Mouse (Mus musculus): Measurements from ENCODE around the gene 2510009E07Rik.
A peak's percentile ranks its signal among the peaks of the same experiment; 100 is the strongest.

2510009E07Rik gene

DNA sequence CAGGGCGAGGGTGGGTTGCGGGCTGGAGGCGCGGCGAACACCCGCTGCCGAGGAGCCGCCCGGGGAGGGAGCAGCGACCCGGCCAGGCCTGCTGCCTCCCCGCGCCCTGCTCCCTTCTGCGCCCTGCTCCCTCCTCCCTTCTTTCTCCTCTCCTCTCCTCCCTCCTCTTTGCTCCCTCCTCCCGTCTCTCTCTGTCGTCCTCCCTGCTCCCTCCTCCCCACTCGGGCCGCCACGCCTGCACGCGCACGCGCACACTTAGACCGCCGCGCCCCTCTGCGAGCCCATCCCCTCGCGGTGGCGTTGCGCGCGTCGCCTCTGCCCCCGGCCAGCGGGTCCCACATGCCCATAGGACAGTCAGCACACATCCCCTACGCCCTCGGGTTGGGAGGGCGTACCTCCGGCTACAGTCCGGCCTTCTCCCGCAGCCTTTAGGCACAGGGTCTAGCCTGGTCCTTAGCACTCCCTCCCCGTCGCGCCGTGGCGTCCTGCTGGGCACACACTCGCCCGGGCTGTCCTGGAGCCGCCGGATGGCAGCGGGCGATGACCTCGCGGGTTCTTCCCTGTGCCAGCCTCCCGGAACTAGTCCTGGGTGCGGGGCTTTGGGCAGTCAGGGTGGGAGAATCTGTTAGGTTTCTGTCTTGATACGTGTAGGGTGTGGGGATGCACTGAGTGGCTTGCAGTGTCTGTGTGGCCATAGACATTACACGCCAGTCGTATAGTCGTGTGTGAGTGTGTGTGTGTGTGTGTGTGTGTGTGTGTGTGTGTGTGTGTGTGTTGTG, at the start of gene 2510009E07Rik:
Gene 2510009E07Rik (minus strand): TSS at position 203 of the 779 bp plus-strand sequence.
- no peak for DNase-seq (ENCODE audit: low read depth)

DNA sequence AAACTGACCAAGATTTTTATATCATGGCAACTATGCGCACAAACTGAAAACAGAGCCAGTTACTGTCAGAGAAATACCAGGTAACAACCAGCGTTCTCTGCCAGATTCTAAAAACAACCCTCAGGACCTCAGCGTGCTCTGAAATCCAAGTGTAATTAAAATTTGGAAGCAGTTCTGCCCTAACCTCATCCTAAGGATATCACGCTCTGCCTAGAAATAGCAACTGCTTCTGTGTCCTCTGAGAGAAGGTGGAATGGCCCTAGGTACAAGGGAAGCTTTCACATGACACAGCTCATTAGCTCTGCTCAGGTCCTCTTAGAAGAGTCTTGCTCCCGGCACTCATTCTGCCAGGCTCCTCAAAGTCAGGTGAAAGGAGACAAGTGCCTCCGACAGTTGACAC, 48.9 kb upstream of the 2510009E07Rik start:
- DNase-seq (ENCODE audit: low read depth) = no peak

DNA sequence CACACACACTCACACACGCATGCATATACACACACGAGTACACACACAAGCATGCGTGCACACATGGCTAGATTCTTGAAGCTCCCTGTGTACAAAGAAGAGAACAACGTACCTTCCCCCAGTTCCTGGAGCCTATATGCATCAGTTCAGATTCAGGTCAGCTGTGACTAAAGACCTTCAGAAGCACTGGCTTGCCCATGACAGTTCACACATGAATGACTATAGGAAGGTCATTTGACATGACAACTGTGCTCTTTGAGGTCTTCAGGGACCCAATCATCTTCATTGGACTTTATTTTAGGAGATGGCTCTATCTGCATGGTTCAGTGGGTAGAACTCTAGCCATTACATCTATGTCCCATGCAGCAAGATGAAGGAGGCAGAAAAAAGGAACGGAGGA, 48.4 kb upstream of the 2510009E07Rik start:
- no peak for DNase-seq (ENCODE audit: low read depth)

DNA sequence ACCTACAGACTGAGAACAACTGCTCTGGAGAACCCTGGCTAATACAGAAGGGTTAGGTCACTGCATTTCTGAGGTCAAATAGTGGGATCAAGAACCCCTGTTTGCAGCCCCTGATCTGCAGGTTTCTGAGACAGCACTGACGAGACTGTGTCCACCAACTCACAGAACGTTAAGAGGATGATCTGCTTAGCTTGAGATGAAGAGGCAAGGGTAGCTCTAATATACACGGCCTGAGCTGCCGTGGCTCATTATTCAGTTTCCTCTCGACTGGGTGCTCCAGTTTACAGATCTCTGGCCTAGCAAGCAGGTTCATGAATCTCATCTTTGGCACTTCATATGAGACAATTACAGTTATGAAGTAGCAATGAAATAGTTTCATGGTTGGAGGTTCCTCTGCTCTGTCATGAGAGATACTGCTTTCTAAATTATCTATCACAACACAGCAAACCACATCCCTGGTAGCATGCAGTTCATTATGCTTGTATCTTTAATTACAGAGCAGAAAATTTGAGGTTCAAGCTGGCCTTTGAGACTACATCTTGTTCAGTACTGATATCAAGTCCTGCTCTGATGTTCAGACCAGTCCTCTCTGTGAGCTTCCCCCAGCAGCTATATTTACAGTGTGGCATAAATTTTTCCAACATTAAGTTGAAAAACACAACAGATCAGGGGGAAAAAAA, 47.9 kb upstream of the 2510009E07Rik start:
- no peak for DNase-seq (ENCODE audit: low read depth)

DNA sequence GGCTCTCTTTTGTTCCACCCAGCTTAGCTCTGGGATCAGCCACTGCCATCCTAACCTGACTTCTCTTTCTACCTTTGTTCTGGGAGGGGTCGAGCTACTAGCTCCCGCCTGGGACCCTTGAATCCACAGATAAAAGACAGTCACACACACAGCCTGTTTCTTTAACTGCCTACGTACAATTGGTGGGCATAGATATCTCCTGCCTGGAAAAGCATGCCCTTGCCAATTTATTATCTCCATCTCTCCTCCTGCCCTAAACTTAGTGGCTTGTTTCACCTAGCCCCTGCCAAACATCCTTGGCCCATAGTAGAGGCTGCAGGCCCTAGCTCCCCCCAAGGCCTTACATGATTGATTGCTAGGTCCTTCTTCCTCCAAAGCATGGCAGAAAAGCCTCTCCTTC, 47.1 kb upstream of the 2510009E07Rik start:
- DNase-seq (ENCODE audit: low read depth) = no peak

DNA sequence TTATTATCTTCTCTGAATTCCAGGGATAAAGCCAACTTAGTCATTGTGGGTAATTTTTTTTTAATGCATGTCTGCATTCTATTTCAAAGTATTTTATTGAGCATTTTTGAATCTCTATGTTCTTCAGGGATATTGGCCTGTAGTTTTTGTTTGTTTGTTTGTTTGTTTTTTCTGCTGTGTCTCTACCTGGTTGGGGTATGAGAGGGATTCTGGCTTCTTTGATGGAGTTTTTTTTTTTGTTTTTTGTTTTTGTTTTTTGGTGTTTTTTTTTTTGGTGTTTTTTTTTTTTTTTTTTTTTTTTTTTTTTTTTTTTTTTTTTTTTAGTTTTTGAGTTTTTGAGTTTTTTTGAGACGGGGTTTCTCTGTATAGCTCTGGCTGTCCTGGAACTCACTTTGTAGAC, 41.2 kb upstream of the 2510009E07Rik start:
- no peak for DNase-seq (ENCODE audit: low read depth)

DNA sequence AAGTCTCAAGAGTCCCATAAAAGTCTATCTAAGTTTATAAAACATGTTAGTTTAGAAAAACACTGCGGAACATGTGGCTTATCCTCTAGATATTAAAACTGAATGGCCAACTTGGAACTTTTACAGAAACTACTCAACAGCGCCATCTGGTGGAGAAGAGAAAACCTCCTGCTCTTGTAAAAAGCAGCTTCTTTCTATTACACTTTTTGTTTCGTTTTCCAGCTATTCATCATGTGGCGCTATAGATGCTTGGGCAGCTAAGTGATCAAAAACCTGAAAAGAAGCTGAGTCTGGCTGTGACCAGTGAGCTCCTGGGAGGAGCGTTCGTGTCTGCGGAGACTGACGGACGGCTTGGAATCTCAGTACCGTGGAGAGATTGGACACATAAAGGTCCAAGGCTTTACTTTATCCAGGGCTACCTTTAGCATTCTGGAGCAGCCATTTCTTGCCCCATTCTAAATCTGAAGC, 33.5 kb upstream of the 2510009E07Rik start:
- DNase-seq (ENCODE audit: low read depth) = peak; percentile 87

DNA sequence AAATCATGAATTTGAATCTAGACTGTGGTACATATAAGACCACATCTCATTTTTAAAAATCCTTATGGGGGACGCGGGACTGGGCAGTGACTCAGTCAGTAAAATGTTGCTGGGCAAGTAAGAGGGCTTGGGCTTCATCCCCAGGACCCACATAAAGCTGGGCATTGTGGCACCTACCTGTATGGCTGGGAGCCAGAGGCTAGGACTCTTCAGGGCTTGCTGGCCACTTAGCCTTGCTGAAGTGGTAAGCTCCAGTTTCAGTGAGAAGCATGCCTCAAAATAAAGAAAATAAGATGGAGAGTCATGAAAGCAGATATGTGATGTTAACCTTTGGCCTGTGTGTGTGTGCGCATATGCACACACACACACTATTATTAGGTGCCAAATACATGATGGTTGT, 33.0 kb upstream of the 2510009E07Rik start:
- no peak for DNase-seq (ENCODE audit: low read depth)

DNA sequence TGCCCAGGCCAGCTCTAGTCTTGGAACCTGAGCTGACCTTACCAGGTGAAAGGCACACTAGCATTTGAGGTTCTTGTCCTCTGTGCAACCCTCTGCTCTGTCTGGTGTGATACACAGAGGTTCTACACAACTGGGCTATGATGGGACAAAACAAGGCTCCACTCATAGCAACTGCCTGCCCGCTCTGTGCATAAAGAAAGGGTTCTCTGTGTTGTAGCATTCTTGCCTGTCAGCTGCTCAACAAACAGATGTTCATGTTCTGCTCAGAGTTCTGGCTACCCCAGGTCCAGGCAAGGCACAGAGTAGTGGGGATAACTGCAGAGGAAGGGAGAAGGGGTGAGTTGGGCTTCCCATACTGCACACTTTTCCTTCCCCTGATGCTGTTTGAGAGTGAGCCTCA, 29.8 kb upstream of the 2510009E07Rik start:
- DNase-seq (ENCODE audit: low read depth) = no peak

DNA sequence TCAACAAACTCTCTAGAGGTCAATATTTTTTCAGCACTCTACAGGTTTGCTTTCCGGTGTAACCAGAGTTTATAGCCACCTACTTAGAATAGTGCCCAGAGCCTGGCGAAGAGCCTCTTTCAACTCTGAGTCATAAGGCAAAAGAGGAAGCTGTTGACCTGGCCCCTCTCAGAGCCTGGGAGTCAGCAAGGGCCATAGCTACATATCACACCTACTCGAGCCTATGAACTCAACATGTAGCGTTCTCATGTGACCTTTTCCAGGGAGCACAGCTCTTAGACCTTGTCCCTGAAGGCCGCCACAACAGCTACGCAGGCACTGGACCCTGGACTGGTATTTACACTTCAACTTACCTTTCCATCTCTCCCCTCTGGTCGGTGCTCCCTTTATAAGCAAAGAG, 25.3 kb upstream of the 2510009E07Rik start:
- peak; percentile 72 for DNase-seq (ENCODE audit: low read depth)

DNA sequence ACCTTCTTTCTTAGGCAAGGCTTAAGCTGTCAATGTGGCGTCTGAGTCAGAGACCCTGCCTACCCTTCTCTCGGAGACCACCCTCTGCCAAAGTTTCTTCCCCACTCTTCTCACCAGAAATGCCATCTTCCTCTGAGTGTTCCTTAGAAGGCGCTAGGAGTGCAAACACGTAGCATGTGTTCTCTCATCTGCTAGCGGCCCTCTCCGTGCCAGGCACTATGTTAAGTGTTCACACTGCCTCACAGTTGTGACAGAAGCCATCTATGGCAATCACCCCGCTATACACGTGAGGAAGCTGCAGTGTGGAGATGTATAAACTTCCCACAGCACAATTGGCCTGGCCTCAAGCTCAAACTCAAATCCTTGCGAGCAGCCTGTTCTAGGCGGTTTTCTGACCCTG, 20.1 kb upstream of the 2510009E07Rik start:
- DNase-seq (ENCODE audit: low read depth) = no peak

DNA sequence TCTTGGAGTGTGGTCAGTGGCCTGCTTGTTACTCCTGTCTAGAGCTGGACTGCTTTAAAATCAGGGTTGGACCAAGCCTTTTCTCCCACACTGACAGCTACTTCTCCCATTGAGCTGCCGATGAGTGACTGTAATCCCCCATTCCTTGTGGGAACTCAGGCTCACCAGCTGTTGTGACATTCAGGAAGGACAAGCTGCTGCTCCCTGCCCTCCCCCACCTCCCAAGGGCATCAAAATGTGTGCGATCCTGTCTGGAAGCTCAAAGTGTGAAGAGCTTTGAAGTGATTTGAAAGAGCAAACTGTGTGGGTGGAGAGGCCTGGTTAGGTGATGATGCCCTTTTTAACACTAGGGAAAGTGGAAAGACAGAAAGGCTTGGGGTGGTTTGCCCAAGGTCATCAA, 15.9 kb upstream of the 2510009E07Rik start:
- no peak for DNase-seq (ENCODE audit: low read depth)

DNA sequence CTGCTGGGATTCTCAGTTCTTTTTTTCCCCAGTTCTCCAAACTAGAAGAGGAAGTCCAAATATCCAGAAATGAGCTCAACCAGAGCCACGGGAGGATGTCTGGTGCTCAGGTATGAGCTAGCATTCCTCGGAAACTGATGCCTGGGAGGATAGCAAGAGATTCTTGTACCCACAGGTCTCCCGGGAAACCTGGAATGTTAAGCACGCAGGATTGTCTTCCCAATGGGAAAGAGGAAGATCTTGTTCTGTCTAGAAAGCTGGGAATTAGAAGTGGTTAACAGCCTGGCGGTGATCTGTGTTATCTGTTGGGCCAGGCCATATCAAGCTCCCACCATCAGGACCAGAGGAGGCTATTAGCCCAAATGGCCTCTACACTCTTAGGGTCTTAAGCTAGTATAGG, 10.2 kb upstream of the 2510009E07Rik start:
- DNase-seq (ENCODE audit: low read depth) = no peak

DNA sequence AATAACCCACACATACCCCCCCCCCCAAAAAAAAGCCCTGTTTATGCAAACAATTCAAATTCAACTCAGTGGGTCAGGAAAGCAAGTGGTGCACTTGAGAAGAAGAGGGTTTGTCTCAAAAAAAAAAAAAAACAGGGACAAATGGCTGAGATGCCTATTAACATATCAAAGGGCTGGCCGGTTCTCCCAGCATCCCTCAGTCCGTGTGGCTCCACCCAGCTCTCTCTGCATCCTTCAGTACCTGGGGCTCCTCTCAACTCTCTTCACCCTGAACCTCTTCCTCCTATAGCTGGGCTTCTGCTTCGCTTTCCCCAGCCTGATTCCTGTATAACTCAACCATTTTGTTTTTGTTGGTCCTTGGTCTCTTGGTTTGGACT, 7.8 kb upstream of the 2510009E07Rik start:
- DNase-seq (ENCODE audit: low read depth) = no peak

DNA sequence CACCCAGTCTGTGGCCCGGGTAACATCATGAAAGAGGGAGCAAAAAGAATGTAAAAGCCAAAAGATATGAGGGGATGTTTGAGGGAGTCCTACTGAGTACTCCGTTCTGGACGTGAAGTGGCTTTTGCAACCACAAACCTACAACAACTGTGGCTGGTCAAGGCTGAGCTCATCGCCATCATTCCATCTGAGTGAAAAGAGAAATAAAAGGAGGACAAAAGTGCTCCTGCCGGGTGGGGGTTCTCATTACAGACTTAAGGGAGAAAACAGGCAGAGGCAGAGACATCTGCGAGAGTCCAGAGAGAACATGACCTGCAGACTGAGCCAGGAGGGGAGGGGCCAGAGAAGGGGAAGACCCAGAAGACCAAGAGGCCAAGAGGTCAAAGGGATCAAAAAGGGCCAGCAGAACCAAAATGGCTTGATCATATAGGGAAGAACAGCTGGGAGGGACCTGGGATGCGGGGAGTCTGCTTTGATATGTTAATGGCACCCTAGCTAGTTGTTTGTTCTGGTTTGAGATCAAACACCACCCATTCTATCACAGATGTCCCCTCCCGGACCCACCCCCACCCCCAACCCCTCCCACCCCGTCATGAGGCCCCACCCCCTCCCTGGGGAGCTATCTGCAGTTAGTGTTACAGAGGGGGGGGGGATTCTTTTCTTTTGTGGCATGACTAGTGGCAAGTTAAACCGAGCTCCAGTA, 7.3 kb upstream of the 2510009E07Rik start:
- DNase-seq (ENCODE audit: low read depth) = no peak

DNA sequence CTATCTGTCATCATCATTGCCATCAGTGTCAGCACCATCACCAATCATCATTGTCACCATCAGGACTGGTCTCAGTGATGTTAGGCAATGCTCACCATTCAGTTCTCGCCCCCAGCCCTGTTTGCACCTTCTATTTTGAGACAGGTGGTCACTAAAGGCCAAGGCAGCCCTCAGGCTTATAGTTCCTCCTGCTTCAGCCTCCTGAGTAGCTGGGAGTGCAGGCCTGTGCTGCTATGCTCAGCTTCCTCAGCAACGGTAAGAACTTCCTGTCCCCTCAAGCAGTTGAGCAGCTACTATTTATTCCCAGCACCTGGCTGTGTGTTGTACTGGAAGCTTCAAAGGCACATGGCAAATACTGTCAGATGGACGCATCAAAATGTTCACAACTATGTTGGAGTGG, 3.7 kb upstream of the 2510009E07Rik start:
- DNase-seq (ENCODE audit: low read depth) = no peak

DNA sequence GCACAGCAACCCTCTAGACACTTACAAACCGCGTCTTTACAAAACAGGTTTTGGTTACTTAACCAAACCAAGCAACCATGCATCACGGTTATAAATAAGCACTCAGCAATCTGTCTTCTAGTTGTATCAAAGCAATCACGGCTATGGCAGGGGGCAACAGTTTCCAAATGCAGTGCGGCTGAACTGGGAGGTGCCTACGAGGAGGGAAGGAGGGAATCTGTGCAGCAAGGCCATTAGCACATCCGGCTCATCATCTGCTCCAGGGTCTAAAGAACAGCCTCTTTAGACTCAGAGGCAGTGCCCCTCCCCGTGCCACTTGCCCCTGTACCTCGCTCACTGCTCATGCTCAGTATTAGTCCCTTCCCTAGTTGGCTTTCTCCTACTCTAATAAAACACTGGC, 2.5 kb upstream of the 2510009E07Rik start:
- DNase-seq (ENCODE audit: low read depth) = no peak

DNA sequence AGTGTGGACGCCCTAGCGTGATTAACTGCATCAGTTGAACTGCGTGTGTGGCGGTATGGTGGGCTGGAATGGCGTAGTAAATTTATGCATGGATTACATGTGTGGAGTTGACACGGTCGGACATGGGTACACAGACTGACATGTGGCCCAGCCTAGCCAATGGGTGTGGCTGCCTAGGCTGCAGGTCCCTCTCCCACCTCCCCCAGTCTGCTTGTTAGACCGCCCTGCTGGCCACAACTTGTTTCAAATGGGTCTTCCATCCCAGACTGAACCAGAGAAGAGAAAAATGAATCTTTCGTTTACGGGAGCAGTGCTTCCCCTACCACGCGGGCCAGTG, 745 bp upstream of the 2510009E07Rik start:
- DNase-seq (ENCODE audit: low read depth) = no peak

DNA sequence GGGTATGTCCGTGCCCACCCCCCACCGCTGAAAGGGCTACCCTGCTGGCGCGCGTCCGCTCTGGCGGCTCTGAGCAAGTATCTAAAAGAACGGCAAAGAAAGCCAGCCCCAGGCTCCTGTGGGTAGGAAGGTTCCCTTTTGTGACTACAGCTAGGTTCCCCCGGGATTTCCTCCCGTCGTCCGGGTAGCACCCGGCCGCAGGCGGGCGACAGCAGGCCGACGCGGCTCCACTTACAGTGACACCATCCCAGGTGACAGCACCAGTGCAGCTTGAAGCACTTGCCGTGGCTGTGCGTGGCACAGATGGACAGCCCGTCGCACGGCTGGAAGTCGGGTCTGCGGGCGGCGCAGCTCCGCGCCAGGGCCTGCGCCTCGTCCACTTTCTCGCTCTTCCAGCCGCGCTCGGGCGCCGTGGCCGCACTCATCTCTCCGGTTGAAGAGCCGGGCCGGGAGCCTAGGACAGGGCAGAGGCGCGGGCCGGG, 443 bp downstream of the 2510009E07Rik start:
- DNase-seq (ENCODE audit: low read depth) = no peak

DNA sequence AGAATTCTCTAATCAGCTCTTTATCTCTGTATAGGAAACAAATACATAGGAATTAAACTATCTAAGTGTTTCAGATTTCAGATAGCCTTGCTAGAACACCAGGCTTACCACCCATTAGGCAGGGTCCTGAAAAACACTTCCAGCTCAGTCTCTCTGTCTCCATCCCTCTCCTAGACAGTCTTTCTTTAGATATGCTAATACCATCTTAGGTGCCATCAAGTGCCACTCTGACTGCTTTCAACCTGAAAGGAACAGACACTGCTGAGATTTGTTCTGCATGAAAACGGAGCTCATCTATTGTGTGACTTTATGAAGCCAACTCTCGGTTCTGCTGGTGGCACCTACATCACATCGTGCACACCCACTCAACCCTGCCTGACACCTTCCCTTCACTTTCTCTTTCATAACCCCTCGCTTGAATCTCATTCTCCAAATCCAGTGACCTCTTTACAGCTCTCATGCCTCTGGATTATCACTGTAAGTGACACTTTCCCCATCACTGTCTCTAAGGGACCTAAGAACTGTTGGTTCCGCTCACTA, 4.2 kb downstream of the 2510009E07Rik start:
- no peak for DNase-seq (ENCODE audit: low read depth)

DNA sequence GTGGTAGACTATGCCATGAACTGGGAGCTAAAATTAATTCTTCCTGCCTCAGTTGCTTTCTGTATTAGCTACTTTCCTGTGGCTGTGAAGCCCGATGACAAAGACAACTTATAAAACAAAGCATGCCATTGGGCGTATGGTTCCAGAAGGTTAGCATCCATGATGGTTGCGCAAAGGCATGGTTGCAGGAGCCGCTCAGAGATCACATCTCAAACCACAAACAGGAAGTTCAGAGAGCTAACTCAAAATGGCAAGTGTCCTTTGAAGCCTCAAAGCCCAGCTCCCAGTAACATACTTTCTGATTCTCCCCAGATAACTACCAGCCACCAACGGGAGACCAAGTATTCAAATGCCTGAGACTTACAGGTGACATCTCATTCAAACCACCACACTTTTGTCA, 5.3 kb downstream of the 2510009E07Rik start:
- DNase-seq (ENCODE audit: low read depth) = peak; percentile 70

DNA sequence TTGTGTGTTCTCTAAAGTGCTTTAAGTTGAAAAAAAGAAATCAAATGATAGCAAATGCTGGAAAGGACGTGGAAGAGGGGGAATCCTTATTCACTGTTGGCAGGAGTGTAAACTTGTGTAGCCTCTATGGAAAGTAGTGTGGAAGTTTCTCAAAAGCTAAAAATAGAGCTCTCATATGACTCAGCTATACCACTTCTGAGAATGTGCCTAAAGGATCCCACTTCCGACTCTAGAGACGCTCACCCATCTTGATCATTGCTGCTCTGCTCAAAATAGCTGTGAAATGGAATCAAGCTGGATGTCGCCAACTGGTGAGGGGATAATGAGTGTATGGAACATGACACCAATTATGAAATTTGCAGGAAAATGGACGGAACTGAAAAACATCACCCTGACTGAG, 7.1 kb downstream of the 2510009E07Rik start:
- no peak for DNase-seq (ENCODE audit: low read depth)

DNA sequence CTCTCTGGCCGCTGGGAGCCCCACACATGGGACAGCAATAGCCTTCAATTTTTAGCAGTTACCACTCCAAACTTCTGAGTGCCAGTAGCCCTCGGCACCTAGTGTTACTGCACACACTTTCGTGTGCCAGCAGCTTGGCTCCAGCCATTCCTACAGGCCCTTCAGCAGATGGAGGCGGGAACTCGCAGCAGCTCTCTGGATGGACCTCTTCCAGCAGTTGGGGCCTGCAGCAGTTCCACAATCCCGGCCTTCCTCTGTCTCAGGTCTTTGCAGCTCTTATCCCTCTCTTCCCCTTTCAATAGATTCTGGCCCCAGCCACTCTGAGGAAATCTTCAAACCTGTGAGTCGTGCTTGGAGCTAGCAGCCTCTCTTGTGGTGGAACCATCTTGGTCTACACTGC, 17.7 kb downstream of the 2510009E07Rik start:
- DNase-seq (ENCODE audit: low read depth) = no peak

All from 416B (cell line).